Mouse (Mus musculus): Measurements from ENCODE around the gene Ttll7.

Gene Ttll7

DNA sequence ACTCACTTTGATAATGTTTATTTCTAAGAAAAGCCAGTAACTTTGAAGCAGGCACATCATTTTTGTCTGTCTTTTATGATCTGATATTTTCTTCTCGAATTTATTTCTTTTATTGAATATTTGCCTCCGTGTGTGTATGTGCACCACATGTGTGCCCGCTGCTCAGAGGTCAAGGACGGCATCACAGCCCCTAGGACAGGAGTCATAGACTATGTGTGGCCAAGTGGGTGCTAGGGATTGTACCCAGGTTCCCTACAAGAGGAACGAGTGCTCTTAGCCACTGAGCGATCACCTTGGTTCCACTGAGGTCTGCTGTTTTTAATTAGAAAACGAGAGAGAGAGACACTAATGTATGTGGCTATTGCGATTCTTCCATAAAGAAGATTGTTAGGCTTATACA, 94.5 kb downstream of the Ttll7 start:
- CTCF ChIA-PET, result interaction anchor here (0.5 to 2.8 kb wide), 41 partner anchors 8 to 1042 kb away, joined by 3 to 16 read pairs (median 3); partner anchors contain the start of gene Ttll7 (in 1 of the 4)
- POLR2A ChIA-PET, result interaction anchor here in 1 of 4 experiments (1.3 kb wide), 1 partner anchor 425 kb away, joined by 4 read pairs; the partner anchor contains the start of gene Rpf1

DNA sequence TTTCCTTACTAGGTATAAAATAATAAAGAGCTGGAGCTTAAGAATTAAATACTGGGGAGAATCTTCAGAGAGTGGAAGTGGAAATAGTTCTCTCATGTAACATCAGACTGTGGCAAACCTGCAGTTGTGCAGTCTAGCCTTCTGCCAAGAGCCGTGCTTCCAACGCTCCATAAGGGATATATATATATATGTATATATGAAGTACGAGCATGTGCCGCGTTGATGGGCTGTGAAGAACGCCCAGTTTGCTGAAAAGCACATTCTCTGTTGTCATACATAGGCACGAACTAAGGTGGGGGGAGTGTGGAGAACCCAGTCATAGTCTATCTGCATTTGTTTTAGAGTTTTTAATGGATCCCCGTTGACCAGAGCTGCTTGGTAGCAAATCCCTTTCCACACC, 104.6 kb downstream of the Ttll7 start:
- CTCF ChIA-PET, result interaction anchor here in 1 of 4 experiments (2.7 kb wide), 1 partner anchor 11 kb away, joined by 16 read pairs; no protein-coding TSS in a partner anchor
- POLR2A ChIA-PET, result interaction anchor here in 1 of 4 experiments (0.5 kb wide), 1 partner anchor 104 kb away, joined by 3 read pairs; no protein-coding TSS in a partner anchor

DNA sequence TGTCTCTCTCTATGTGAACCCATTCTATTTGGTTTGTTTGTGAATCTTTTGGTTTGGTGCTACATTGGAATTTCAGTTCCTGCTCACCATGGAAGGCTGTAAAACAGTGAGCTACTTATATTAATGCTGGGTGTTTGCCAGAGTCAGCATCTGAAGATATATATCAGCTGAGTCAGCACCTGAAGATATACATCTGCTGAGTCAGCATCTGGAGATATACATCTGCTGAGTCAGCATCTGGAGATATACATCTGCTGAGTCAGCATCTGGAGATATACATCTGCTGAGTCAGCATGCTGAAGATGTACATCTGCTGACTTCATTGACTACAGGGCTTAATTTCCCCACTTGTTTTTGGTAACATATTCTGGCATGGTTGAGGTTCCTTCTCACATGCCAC, 110.7 kb downstream of the Ttll7 start:
- POLR2A ChIA-PET, result interaction anchor here in 1 of 4 experiments (1.2 kb wide), 1 partner anchor 14 kb away, joined by 3 read pairs; no protein-coding TSS in a partner anchor
- CTCF ChIA-PET, result no interaction called here

DNA sequence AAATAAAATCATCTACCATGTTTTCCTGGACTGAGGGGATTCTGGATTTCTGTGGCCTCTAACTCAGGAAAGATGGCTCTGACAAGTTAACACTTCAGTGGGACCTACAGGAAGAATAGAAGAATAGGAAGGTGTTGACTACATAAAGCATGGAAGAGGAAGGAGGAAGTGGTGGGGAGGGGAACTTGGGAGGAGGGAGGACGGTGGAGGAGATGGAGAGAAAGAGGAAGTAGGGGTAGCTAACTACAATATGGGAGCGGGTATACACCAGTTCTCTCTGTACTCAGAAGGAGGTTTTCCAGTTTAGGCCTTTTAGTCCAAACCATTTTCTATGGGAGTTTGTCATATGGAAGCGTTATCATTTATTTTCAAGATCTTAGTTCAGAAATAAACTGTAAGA, 112.2 kb downstream of the Ttll7 start:
- CTCF ChIA-PET, result interaction anchor here in 1 of 4 experiments (0.6 kb wide), 1 partner anchor 477 kb away, joined by 3 read pairs; no protein-coding TSS in a partner anchor

DNA sequence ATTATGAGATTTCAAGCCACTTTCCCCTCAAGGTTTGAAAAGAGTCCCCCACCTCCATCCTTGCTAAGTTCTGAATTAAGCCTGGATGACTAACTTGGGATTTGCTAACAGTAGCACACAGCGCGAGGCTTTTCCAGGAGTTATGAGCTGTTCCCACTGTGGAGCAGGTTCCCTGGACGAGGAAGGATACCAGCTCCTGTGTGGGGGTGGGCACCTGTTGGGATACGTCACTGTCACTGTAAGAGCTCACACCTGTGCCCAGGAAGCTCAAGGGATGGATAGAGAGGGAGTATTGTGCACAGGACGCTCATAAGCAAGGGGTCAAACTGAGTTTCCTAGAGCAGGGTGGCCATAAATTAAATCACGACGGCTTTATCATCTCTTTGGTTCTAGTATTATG, 115.1 kb downstream of the Ttll7 start:
- POLR2A ChIA-PET, result no interaction called here
- CTCF ChIA-PET, result interaction anchor here in 1 of 4 experiments (1.0 kb wide), 1 partner anchor 21 kb away, joined by 3 read pairs; no protein-coding TSS in a partner anchor

More for the DNA sequence above, 112.2 kb downstream of the Ttll7 start:
- POLR2A ChIA-PET, result no interaction called here

DNA sequence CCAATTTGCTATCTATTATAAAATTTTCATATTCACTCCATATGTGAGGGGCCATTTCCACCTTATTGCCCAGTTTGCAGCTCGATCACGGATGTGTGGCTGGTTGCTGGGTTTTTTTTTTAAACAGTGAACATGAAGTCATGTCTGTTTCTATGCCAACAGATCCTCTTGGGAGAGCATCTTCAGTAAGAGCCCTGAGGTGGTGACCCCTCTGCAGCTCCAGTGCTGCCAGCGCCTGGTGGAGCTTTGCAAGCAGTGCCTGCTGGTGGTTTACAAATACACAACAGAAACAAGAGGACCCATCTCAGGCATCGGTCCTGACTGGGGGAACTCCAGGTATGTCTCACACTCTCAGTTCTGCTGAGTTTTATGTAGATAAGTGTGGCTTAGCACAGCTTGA, 115.7 kb downstream of the Ttll7 start:
- ChIA-PET CTCF (interaction anchor here in 1 of 4 experiments (1.0 kb wide), 1 partner anchor 22 kb away, joined by 3 read pairs; no protein-coding TSS in a partner anchor), POLR2A (no interaction called here)

DNA sequence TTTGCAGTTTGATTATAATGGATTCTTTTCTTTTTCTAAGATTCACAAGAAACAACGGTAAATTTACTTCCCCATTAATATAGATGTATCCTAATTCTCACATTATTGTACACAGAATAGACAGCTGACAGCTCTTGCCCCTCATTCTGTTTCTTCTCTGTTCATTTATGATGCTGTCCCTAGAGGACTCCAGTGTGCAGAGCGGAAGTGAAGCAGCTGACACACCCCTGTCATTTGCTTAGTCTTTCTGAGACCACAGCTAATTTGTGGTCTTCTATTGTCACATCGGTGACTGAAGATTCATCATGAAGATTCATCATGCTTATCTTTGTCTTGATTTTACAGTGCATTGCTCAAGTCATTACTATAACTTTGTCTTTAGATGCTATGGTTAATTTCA, 126.1 kb downstream of the Ttll7 start:
- ChIA-PET CTCF (no interaction called here), POLR2A (no interaction called here)

DNA sequence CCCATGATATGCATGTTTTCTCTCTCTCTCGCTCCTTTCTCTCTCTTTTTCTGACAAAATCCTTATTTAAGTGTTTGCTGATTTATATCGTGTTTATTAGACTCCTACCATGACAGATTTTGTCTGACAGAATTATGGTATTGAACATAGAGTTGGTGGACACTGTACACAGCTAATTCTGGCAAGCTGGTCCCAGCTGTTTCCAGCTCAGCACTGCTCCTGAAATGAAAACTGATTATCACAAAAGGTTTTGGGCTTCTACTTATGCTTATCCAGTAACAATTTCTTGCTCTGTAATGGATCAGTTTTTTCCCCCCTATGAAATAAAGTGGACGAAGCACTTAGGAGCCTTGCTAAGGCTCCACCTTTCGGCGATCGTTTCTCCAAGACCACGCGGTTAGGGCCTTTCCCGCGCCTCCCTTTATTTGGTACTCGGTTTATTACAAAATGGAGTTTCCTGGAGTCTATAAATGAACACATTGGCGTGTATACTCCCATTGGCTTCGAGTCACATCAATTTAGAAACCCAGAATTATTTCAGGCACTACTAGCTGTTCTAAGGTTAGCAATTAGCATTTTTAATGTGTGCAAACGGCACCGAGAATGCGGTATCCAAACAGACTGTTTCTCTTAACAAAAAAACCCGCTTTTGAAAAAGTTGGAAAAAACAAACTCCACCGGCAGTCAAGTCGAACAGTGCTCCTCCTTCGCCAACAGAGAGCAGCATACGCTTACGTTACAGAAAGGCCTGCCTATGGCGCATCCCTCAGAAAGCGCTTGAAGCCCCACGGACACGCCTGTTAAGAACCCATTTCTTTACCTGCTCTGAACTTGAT, 141.9 kb downstream of the Ttll7 start:
- POLR2A ChIA-PET, result no interaction called here
- CTCF ChIA-PET, result no interaction called here

DNA sequence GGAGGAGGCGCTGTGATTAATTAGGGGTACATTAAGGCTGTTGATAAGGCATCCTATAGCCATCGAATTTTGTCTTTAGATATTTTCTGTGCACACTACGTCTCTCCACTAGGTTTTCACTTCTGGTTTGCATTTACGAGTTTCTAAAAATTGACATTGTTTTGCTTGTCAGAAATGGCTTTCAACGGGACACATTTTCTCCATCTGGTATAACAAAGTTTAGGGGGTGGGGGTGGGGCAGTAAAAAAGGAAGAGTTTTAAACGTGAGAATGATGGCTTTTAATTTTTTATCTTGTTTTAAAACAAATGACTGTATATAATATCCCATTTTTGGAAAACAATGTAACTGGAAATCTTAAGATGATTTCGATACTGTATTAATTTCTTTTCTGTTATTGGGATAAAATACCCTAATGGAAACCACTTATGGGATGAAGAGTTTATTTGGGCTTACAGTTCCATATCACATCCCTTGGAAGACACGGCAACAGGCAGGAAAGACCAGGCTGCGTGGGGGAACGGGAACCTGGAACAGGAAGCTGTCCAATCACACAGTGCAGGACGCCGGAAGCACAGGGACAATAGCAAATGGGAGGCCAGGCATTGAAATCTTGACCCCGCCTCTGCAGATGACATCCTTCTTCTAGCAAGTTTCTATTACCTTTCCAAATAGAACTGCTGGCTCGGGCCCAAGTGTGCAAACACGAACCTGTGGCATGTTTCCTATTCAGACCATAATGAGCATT, 142.7 kb downstream of the Ttll7 start:
- ChIA-PET CTCF (interaction anchor here in 1 of 4 experiments (1.0 kb wide), 1 partner anchor 49 kb away, joined by 3 read pairs; no protein-coding TSS in a partner anchor), POLR2A (no interaction called here)

DNA sequence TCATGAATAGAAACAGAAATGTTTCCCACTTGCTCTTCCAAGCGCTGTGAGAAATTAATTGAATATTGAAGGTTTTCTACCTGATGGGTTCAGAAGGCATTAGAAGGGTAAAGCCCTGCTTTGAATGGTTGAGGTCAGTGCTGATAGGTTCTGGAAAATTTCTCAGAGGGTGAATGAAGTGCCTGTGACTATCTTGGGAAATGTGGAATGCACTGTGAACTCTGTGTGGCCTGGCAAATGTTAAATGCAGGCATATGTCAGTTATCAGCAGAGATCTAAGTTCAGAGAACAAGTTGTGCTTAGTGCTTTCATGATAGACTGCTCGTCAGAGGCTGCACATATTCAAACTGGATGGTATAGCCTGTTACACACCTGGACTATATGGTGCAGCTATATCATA, 147.0 kb downstream of the Ttll7 start:
- ChIA-PET POLR2A (no interaction called here), CTCF (no interaction called here)

DNA sequence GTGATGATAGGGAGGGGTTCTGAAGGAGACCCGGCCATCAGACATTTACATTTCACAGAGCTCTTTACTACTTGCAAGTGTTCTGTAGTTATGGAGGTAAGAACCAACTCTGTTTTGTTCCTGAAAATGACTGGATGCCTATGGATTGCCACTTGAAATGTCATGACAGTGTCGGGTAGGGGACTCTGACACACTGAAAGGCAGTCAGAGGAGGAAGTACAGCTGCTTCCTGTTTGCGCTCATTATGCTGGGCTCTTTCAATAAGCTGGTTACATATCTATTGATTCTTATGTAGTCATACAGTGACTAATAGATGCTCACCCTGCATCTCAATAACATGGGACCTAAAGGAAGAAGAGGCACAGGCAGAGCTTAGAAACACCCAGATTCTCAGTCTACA, 148.8 kb downstream of the Ttll7 start:
- CTCF ChIA-PET, result no interaction called here

DNA sequence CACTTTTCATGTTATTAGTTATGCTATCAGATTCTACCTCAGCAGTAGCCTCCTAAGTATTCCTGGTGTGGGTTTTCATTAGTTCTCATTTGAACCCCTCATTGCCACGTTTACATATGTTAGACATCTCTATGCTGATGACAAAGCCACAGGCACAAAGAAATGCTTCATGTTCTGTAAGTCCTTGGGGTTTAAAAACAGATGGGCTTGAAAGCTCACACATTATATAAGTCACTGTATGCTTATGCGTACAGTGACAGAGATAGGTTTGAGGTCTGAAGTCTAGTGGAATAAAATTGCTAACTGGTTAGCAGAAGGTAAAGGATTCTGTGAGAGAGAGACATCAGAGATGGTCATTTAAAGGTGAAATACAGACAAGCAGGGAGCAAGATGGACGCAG, 149.4 kb downstream of the Ttll7 start:
- POLR2A ChIA-PET, result no interaction called here
- CTCF ChIA-PET, result no interaction called here

More for the DNA sequence above, 148.8 kb downstream of the Ttll7 start:
- POLR2A ChIA-PET, result no interaction called here

DNA sequence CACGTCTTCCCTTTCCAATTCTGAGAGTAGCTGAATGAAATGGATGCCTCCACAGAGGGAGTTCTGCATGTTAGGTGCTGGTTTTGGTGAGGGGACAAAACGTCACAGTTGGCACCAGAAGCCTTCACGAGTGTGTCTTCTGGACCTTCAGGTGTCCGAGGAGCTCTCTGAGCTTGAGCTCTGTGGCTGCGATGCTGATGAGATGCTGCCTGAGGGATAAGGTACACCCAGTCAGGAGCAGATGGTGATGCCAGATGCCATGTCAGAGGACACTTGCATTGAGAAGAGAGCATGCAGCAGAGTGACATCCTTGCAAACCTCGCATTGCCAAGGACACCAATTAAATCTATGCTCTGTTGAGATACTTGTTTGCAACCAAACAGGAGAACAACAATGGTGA, 164.3 kb downstream of the Ttll7 start:
- ChIA-PET POLR2A (no interaction called here), CTCF (interaction anchor here in 1 of 4 experiments (0.6 kb wide), 1 partner anchor 179 kb away, joined by 4 read pairs; no protein-coding TSS in a partner anchor)

DNA sequence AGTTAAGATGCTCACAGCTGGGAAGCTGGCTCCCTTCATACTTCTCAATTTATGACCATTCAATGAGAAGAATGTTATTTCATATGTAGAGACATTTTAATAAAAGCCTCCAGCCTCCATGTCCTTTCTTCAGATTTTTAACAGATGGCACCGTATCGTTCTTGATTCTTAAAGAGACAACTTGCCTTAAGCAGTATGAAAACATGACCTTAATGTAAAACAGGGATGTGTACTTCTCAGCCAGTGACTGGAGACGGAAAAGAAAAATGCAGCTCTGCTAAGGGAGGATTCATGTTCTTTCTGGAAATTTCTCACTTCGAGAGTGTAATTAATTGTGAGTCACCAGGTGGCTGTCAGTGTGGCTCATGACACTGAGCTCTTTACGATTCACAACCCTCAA, 167.3 kb downstream of the Ttll7 start:
- ChIA-PET POLR2A (interaction anchor here in 1 of 4 experiments (0.7 kb wide), 1 partner anchor 387 kb away, joined by 3 read pairs; no protein-coding TSS in a partner anchor), CTCF (no interaction called here)

DNA sequence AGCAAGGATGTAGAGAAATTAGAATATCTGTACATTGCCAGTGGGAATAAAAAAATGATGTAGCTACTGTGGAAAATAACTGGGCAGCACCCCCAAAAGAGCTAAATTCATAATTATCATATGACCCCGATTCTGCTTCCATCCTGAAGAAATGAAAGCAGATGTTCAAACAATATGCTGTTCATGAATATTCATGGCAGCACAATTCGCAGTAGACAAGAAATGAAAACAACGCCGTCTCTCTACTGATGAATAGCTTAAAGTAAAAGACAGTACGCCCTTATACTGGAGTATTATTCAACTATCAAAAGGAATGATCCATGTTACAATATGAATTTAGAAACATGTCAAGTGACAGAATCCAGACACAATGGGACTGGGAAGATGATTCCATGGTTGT, 174.1 kb downstream of the Ttll7 start:
- CTCF ChIA-PET, result no interaction called here
- POLR2A ChIA-PET, result no interaction called here

DNA sequence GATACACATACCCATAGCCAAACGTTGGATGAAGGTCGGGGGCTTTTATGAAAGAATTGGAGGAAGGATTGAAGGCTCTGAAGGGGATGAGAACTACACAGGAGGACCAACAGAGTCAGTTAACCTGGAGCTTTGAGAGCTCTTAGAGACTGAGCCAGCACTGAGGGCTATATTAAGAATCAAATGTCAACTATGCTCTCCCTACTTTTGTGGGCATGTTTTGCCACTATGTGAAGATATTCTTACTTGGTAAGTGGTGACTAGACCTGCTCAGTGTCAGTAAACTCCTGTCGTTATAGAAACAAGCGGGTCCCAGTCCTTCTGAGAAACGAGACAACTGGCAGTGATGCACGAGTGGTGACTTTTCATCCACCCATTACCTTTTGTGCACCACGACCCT, 176.2 kb downstream of the Ttll7 start:
- ChIA-PET POLR2A (no interaction called here), CTCF (no interaction called here)

DNA sequence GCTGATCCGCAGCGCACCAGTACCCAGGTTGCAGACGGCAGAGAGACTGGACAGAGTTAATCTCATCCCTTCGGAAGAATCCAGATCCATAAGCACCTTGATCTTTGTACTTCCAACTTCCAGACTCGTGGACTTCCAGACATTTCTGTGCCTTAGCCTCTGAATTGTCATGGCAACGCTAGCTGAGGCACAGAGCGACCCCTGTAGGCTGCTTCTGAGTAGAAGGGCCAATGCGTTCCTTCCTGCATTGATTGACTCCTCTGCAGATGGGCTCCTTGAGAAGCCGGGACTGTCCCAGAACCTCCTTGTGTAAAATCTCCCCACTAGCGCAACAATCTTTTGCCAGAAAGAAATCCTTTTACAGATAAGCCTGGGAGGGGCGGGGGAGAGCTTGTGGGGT, 177.6 kb downstream of the Ttll7 start:
- CTCF ChIA-PET, result no interaction called here

DNA sequence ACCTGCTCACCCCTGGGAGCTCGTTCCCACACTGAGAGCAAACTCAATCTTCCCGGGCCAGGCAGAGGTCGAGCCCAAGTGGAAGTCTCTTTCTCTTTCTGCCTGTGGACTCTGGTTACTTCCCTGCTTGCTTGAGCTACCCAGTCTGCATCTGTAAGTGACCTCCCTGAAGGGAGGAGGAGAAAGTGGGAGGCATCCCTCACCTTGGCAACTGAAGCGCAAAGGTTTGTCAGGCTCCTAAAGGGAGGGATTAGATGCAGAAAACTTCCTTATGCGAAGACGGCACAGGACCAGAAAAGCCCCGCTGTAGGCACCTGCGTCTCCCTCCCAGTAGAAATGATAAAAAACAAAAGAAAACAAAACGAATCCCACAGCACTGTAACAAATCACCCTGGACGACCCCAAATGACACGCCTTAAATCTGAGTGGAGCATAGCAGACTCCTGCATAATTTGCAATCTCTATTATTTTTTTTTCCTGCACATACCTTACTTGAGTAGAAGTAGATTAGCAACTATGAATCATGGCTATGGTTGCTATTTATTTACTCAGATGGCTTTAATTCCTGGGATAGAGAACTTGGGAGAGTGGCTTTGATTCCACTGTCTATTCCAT, 178.2 kb downstream of the Ttll7 start:
- ChIA-PET POLR2A (no interaction called here), CTCF (no interaction called here)

More for the DNA sequence above, 177.6 kb downstream of the Ttll7 start:
- POLR2A ChIA-PET, result no interaction called here
